In genomic region chr9:118980411-118980823, GRCm38 (mm10) we compare ENCODE assay signal across 8 mouse cellular contexts. TPM values are rescaled to one million over a fixed set of nuclear protein-coding genes. Genes with fewer than 3 reads are reported as not detected.
A peak's percentile ranks its signal among the peaks of the same experiment; 100 is the strongest.
DNase-seq lines count a peak whose midpoint lies in the region; ATAC-seq lines count a peak whose summit lies in the region.

No protein-coding gene starts in this region.

- DNase-seq in frontal cortex, postnatal 25 days (ENCODE audit: low spot score in 2 of 2): no peak
- DNase-seq in NIH3T3 (ENCODE audit: low read depth): peak; percentile 46
- DNase-seq in yolk sac, embryonic 10.5 days (ENCODE audit: low spot score): peak; percentile 48
- DNase-seq in gastrocnemius, postnatal 4 days (ENCODE audit: low spot score in 2 of 2): no peak

- no peak overlapping the region for H3K4me3 ChIP-seq in forebrain, embryonic 12.5 days (replicated peaks)
- H3K4me3 ChIP-seq in hindbrain, embryonic 15.5 days: no peak overlapping the region
- H3K4me3 ChIP-seq in liver, embryonic 12.5 days: no peak overlapping the region

- H3K27me3 ChIP-seq in forebrain, embryonic 12.5 days: no peaks in the 10 kb centered on the region
- no peaks in the 10 kb centered on the region for H3K27me3 ChIP-seq in hindbrain, embryonic 15.5 days
- no peaks in the 10 kb centered on the region for H3K27me3 ChIP-seq in liver, embryonic 12.5 days (replicated peaks)

- no peaks in the 10 kb centered on the region for H3K36me3 ChIP-seq in forebrain, embryonic 12.5 days (replicated peaks)
- no peaks in the 10 kb centered on the region for H3K36me3 ChIP-seq in hindbrain, embryonic 15.5 days
- no peaks in the 10 kb centered on the region for H3K36me3 ChIP-seq in liver, embryonic 12.5 days

- peak overlapping the region; percentile 8; the same call in 1 of the 2 replicates for H3K9ac ChIP-seq in forebrain, embryonic 12.5 days
- no peak overlapping the region for H3K9ac ChIP-seq in hindbrain, embryonic 15.5 days
- no peak overlapping the region for H3K9ac ChIP-seq in liver, embryonic 12.5 days

- peak; percentile 50 for ATAC-seq in frontal cortex, adult (ENCODE audit: low TSS enrichment)
- peak; percentile 64 for ATAC-seq in forebrain, embryonic 12.5 days (ENCODE audit: low FRiP score)
- peak; percentile 83 for ATAC-seq in hindbrain, embryonic 15.5 days (ENCODE audit: low FRiP score, low read depth)
- ATAC-seq in liver, embryonic 12.5 days: no peak

- peak overlapping the region; percentile 91 for H3K27ac ChIP-seq in forebrain, embryonic 12.5 days
- peak overlapping the region; percentile 66 for H3K27ac ChIP-seq in hindbrain, embryonic 15.5 days (replicated peaks)
- H3K27ac ChIP-seq in liver, embryonic 12.5 days: peak overlapping the region; percentile 55

- 3% methylated on average over 4 of the region's 4 CpGs for WGBS in forebrain, embryonic 12.5 days
- 7% methylated on average over 4 of the region's 4 CpGs for WGBS in hindbrain, embryonic 15.5 days
- 39% methylated on average over 4 of the region's 4 CpGs for WGBS in liver, embryonic 12.5 days (ENCODE audit: insufficient replicate concordance)

- H3K4me1 ChIP-seq in forebrain, embryonic 12.5 days: peaks cover 50% of the 10 kb centered on the region
- H3K4me1 ChIP-seq in hindbrain, embryonic 15.5 days (replicated peaks): peaks cover 28% of the 10 kb centered on the region
- H3K4me1 ChIP-seq in liver, embryonic 12.5 days: peaks cover 21% of the 10 kb centered on the region

- peak overlapping the region; percentile 3; the same call in 1 of the 2 replicates for H3K4me2 ChIP-seq in forebrain, embryonic 12.5 days
- no peak overlapping the region for H3K4me2 ChIP-seq in hindbrain, embryonic 15.5 days
- H3K4me2 ChIP-seq in liver, embryonic 12.5 days: no peak overlapping the region

- H3K9me3 ChIP-seq in forebrain, embryonic 12.5 days: no peaks in the 10 kb centered on the region
- no peaks in the 10 kb centered on the region for H3K9me3 ChIP-seq in hindbrain, embryonic 15.5 days
- H3K9me3 ChIP-seq in liver, embryonic 12.5 days (replicated peaks): no peaks in the 10 kb centered on the region

RNA-seq across cellular contexts. Expression of gene Ctdspl, which starts 54.2 kb away (rescaled TPM):
- 9.0 and 9.6 TPM in 2 replicates for polyA plus RNA-seq in forebrain, embryonic 12.5 days (2016; fragmentation: Nextera tagmentation; extraction: Ambion mirVana)
- polyA plus RNA-seq in hindbrain, embryonic 15.5 days (2015; fragmentation: Nextera tagmentation; extraction: Ambion mirVana): 8.9 and 9.6 TPM in 2 replicates
- polyA plus RNA-seq in liver, embryonic 12.5 days (2016; fragmentation: Nextera tagmentation; extraction: Ambion mirVana): 3.9 and 4.4 TPM in 2 replicates
- 10 to 100 TPM; 21.0 TPM for total RNA-seq in gastrocnemius, postnatal 4 days (2021)

Comparison
In these comparisons a context has a peak if more than half of its experiments do, and no peak if none do; other contexts are left out.
1. DNase-seq: peak in NIH3T3 (single experiment) and yolk sac, embryonic 10.5 days (single experiment); none in frontal cortex, postnatal 25 days (0 of 2) and gastrocnemius, postnatal 4 days (0 of 2).
2. Peak in every context shown above with its lines, with median percentiles within 50 percentile points of each other: H3K27ac ChIP-seq.